Mouse (Mus musculus): ENCODE measurements around the gene Als2cr12.
"Not testable (repeated sequence)": the region's sequence is repeated elsewhere in the genome, so short reads cannot be mapped to it uniquely, and the experiment has no call there.

Als2cr12 gene

DNA sequence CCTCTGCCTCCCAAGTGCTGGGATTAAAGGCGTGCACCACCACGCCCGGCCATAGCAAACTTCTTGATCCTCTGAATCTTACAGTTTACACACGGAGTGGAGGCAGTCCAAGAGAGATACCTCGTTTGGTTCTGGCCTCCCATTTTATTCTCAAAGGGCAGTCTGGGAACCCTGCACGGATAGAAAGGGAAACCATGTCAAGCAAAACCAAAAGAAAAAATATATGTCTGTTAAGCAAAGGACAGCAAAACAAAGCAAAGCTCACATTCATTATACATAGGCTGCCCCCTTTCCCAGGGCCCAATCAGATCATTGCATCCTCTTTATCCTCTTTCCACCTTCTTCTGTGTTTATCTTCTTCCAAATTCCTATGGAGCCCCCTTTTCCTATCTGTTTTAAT, 82.0 kb downstream of the Als2cr12 start:
- no peak for DNase-seq (ENCODE audit: low spot score)

DNA sequence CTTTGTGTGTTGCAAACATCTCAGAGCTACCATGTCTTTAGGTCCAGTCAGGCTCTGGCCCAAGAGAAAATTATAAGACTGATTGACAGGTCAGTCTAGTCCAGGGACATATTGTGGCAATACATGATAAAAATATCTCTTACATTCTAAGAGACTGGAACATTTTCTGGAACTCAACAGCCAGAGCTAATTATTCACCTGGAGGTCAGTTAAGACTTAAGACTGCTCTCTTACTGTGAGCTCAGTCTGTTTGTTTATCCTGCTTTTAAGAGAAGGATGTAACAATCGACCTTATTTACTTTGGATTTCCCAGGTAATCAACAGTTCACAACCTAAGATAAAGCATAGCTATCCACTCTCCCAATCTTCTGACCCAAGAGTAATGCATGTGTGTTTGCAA, 85.2 kb downstream of the Als2cr12 start:
- DNase-seq (ENCODE audit: low spot score), result no peak

DNA sequence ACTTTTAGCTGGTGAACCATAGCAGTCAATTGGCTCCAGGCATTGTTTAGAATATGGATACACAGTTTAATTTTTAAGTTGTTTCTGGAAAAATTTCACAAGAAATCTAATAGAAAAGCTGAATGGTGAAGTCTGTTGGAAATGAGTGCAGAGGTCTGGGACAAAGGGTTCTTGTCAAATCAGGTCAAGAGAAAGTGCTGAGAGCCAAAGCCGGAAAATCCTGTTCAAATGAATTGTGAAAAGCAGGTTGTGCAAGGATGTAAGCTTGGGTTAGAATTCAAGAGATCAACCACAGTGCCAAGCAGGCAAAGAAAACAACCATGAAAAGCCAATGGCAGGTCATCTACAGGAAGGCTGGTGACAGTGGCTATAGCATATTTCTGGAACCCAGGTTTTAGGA, 85.6 kb downstream of the Als2cr12 start:
- DNase-seq (ENCODE audit: low spot score), result no peak

DNA sequence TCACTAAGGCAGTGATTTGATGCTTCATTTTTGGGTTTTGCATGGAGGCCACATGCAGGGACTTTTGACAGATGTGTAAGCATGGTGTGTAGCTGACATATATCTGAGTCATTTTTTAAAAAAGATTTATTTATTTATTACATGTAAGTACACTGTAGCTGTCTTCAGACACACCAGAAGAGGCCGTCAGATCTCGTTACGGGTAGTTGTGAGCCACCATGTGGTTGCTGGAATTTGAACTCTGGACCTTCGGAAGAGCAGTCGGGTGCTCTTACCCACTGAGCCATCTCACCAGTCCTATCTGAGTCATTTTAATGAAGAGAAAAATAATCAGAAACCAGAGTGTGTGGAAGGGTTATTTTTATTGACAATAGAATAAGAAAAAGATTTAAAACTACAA, 86.2 kb downstream of the Als2cr12 start:
- not testable (repeated sequence) for DNase-seq (ENCODE audit: low spot score)

DNA sequence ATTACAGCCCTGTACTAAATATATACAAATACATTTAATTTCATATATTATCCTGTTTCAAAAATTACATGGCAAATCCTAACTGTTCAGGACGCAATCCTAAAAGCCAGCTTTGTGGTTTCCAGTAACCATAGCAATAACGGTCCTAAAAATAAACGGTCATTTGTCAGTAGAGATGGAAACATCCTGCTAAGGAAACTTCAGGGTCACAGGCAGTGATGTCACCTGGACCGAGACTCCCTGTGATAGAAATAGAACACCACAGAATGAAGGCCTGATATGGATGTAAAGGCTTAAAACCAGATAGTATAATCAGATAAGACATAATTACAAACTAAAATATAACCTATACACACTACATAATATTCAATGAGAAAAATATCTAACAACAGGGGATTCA, 92.1 kb downstream of the Als2cr12 start:
- no peak for DNase-seq (ENCODE audit: low spot score)

DNA sequence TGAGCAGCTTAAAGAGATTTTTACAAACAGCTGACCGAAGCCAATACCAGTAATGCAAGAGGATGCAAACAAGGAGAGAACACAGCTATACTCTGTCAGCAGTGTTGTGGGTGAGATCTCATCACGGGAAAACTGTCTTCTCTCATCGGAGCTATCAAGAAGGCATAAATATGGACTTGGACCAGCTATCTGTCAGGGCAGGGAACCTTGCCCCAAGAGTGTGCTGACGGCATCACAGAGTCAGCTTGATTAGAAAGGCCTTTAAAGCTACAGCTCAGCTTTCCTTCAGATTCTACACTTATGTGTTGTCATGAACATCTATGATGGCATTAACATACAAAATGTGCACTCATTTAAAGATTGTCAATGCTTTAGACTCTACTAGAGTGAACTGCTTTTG, 93.1 kb downstream of the Als2cr12 start:
- DNase-seq (ENCODE audit: low spot score), result no peak
